Mouse (Mus musculus): ENCODE measurements at regions not wholly inside any gene's neighbourhood (a gene's known extent, or its start where the extent isn't known, plus 50 kb on each side); places are given as distances from the start of the nearest gene placed in this dataset.
A peak's percentile ranks its signal among the peaks of the same experiment; 100 is the strongest.

DNA sequence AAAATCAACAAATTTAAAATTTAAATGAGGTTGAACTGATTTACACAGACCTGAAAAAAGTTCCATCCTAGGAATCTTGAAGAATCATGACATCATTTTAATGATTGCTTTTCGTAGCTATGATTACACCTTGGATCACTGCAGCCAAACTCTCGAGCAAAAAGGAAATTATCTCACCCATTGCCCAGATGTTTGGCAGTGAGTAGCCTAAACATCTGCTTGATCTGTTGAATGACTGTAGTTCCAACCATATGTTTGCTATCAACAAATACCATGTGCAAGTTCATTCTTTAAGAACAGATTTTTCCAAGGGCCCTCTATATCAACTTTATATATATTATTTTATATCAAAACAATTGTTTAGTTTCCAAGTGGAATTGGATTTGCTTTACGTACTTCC, 296.6 kb downstream of the Dmac1 start:
- no peak for TF ChIP-seq CTCF (IDR thresholded peaks at IDR 0.05; ENCODE audit: low read depth)
- H3K36me3 ChIP-seq (ENCODE audit: control insufficient read depth, insufficient read depth): no peaks in the 10 kb centered on the region
- no peak for ATAC-seq
- no peak overlapping the region for H3K4me2 ChIP-seq (replicated peaks; ENCODE audit: low read depth)
- no peak overlapping the region for H3K9ac ChIP-seq (ENCODE audit: low read depth, low read length)
- H3K27me3 ChIP-seq (replicated peaks; ENCODE audit: control insufficient read depth, insufficient read depth, low read length): no peaks in the 10 kb centered on the region
- no peaks in the 10 kb centered on the region for H3K9me3 ChIP-seq (ENCODE audit: control insufficient read depth)
- 58% methylated on average over 3 of the region's 3 CpGs for WGBS
- H3K4me3 ChIP-seq (ENCODE audit: low read depth, low read length): no peak overlapping the region
- no peak overlapping the region for H3K27ac ChIP-seq (ENCODE audit: low read depth, low read length)
- no peaks in the 10 kb centered on the region for H3K4me1 ChIP-seq (replicated peaks; ENCODE audit: control insufficient read depth, insufficient read depth, low read length)

DNA sequence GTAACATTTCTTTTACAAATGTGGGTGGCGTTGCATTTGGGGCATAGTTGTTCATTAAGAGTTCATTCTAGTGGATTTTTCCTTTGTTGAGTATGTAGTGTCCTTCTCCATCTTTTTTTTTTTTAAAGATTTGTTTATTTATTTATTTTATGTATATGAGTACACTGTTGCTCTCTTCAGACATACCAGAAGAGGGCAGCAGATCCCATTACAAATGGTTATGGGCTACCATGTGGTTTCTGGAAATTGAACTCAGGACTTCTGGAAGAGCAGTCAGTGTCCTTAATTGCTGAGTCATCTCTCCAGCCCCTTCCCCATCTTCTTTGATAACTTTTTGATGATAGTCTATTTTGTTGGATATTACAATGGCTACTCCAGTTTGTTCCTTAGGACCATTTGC, 306.0 kb downstream of the Dmac1 start:
- no peaks in the 10 kb centered on the region for H3K36me3 ChIP-seq (ENCODE audit: control insufficient read depth, insufficient read depth)
- no peak overlapping the region for H3K9ac ChIP-seq (ENCODE audit: low read depth, low read length)
- peak; percentile 52 for TF ChIP-seq CTCF (IDR thresholded peaks at IDR 0.05; ENCODE audit: low read depth)
- ATAC-seq: no peak
- no peak overlapping the region for H3K4me3 ChIP-seq (ENCODE audit: low read depth, low read length)
- 82% methylated on average over 1 of the region's 1 CpGs for WGBS
- H3K27ac ChIP-seq (ENCODE audit: low read depth, low read length): no peak overlapping the region
- no peaks in the 10 kb centered on the region for H3K9me3 ChIP-seq (ENCODE audit: control insufficient read depth)
- H3K27me3 ChIP-seq (replicated peaks; ENCODE audit: control insufficient read depth, insufficient read depth, low read length): no peaks in the 10 kb centered on the region
- no peaks in the 10 kb centered on the region for H3K4me1 ChIP-seq (replicated peaks; ENCODE audit: control insufficient read depth, insufficient read depth, low read length)
- H3K4me2 ChIP-seq (replicated peaks; ENCODE audit: low read depth): no peak overlapping the region

Measured in intestine, postnatal 0 days (tissue).